Mouse (Mus musculus): ENCODE results near the gene Rcor2. TPM values are rescaled to one million over a fixed set of nuclear protein-coding genes. Genes with fewer than 3 reads are reported as not detected.

Gene Rcor2
- total RNA-seq (2015; ENCODE audit: low replicate concordance) (not detected in 2 replicates), total RNA-seq (2017; ENCODE audit: low replicate concordance) (0.17 TPM in 1 of 2 replicates, not detected in the other)

- ATAC-seq (replicated peaks; ENCODE audit: low FRiP score, poor library complexity, severe bottlenecking): no peak
Observed at GRCm38 (mm10) chr19:7267091-7267741, at the start of gene Rcor2. Gene Rcor2, plus strand, starts transcription at chr19:7267325.

DNA sequence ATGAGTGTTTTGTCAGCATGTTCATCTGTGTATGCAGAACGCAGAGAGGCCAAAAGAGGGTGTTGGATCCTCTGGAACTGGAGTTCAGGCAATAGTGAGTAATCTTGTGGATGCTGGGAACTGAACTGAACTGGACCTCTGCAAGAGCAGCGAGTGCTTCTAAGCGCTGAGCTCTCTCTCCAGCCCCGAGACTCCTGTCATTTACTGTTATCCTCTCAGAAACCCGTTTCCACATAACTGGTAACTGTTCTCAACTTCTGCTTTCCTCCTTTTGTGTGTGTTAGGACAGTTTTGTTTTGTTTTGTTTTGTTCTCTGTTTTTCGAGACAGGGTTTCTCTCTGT lies 49.2 kb upstream of the Rcor2 start:
- ATAC-seq (replicated peaks; ENCODE audit: low FRiP score, poor library complexity, severe bottlenecking): peak; percentile 41

GRCm38 (mm10) chr19:7218753-7219152 lies 48.4 kb upstream of the Rcor2 start:
- ATAC-seq (replicated peaks; ENCODE audit: low FRiP score, poor library complexity, severe bottlenecking): no peak

DNA sequence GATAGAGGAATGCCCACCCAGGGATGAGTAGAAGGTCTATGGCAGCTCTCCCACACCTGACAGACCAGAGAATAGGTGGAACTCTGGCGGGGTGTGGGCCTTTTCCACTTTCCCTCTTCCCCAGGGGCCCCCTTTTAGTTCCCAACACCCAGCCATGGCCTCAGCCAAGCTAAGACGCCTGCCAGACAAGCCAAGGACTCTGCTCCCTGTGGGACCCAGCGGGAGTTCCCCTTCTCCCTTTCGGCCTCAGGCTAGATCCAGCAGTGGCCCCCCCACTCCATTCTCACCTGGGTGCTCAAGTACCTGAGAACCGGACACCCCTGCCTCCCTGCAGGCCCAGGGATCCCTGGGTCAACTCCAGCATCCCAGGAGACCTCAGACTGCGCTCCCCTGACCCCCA lies 44.9 kb upstream of the Rcor2 start:
- no peak for ATAC-seq (replicated peaks; ENCODE audit: low FRiP score, poor library complexity, severe bottlenecking)

GRCm38 (mm10) chr19:7223488-7223887 lies 43.6 kb upstream of the Rcor2 start:
- no peak; the same call in 1 of the 2 replicates for ATAC-seq (replicated peaks; ENCODE audit: low FRiP score, poor library complexity, severe bottlenecking)

- ATAC-seq (replicated peaks; ENCODE audit: low FRiP score, poor library complexity, severe bottlenecking): no peak
Observed at GRCm38 (mm10) chr19:7224253-7224652, 42.9 kb upstream of the Rcor2 start.

DNA sequence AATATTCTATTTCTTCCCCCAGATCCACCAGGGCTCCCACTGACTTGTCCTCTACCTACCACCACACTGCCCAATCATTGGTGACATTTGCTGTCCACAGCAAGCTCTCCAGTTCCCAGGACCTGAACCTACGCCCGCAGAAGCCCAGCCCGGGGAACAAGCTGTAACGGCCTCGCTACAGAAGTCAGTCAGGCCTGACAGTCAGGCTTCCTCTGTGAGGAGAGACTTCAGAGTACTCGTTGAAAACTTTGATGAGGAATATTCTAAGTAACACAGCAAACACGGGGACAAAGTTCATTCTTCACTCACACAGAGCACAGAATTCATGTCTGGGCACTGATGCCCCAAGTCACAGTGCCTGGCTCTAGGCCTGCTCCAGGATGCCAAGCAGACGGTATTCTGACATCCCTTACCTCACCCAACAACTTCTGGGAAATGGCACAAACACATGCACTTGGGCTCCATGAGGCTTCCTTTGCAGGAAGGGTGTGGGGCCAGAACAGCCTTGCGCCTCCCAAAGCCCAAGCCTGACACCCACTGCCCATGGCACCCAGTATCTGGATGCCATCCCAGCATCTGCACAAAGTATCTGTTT lies 41.9 kb upstream of the Rcor2 start:
- no peak for ATAC-seq (replicated peaks; ENCODE audit: low FRiP score, poor library complexity, severe bottlenecking)

GRCm38 (mm10) chr19:7226511-7226914 lies 40.6 kb upstream of the Rcor2 start:
- no peak for ATAC-seq (replicated peaks; ENCODE audit: low FRiP score, poor library complexity, severe bottlenecking)

GRCm38 (mm10) chr19:7234537-7235221 lies 32.4 kb upstream of the Rcor2 start:
- peak; percentile 73 for ATAC-seq (replicated peaks; ENCODE audit: low FRiP score, poor library complexity, severe bottlenecking)

DNA sequence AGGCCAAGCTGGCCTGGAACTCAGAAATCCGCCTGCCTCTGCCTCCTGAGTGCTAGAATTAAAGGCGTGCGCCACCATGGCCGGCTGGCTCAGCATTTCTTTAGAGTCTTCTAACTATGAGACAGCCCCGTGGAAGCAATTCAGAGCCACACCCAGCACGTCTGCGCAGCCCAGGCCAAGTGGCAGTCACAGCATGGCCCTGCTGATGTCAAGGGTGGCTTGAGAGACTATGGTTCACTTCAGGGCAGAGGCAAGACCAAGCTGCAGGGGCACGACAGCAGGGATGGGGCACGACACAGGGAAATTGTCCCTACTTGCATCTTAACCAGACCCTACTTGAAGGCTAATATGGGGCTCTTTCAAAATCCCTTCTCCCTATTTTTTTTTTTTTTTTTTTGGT lies 31.7 kb upstream of the Rcor2 start:
- ATAC-seq (replicated peaks; ENCODE audit: low FRiP score, poor library complexity, severe bottlenecking): no peak

DNA sequence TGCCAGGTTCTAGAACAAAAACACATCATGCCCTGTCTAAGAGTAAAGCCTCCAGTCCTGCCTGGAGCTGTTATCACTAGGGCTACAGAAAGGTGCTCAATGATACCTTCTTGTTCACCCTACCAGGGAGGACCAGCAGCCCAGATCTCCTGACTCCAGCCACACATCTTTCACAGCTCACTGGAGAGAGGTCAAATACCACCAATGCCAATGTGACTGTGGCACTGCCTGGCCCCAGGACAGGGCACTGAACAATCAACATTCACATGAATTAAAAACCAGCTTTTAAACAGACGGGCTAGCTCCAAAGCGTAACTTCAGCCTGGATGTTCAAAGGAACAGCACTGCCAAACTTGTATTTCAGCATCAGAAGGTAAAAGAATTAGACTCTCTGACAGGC lies 31.1 kb upstream of the Rcor2 start:
- ATAC-seq (replicated peaks; ENCODE audit: low FRiP score, poor library complexity, severe bottlenecking): no peak

DNA sequence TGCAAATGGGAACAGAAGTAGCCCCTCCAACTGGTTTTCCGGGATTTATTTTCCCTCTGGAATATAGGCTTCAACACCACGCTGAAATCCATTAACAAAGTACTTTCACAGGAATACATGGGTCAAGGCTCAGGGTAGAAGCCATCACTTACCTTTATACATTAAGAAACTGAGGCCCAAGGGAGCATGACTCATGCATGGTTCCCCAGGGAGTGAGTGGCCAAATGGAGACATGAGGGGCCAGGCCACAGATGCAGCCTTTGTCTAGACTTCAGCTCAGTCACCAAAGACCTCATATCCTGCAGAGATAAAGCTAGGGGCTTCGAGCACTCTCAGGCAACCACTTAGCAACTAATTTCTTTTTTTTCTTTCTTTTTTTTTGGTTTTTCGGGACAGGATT lies 30.4 kb upstream of the Rcor2 start:
- no peak for ATAC-seq (replicated peaks; ENCODE audit: low FRiP score, poor library complexity, severe bottlenecking)

DNA sequence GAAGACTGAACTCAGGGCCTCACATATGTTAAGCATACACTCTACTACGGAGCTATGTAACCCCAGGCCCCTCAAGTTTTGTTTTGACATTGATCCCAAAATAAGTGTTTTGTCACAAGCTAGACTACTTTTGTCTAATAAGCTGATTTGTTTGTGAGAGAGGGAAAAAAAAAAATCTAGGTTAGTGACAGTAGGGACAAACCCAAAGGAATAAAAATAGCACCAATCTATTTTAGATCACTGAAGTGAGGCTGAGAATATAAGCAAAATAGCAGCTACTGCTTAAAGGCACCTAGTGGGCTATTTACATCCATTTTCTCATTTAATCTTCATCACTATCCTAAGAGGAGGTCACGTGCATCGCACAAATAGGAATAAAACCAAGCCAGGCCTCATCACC lies 27.6 kb upstream of the Rcor2 start:
- ATAC-seq (replicated peaks; ENCODE audit: low FRiP score, poor library complexity, severe bottlenecking): no peak

- peak; percentile 24 for ATAC-seq (replicated peaks; ENCODE audit: low FRiP score, poor library complexity, severe bottlenecking)
Observed at GRCm38 (mm10) chr19:7240291-7240690, 26.8 kb upstream of the Rcor2 start.

- ATAC-seq (replicated peaks; ENCODE audit: low FRiP score, poor library complexity, severe bottlenecking): peak; percentile 90
Observed at GRCm38 (mm10) chr19:7240782-7241690, 26.1 kb upstream of the Rcor2 start, which contains the start of gene Naa40. Gene Naa40, minus strand, starts transcription at chr19:7241183.

GRCm38 (mm10) chr19:7246021-7246420 lies 21.1 kb upstream of the Rcor2 start:
- ATAC-seq (replicated peaks; ENCODE audit: low FRiP score, poor library complexity, severe bottlenecking): no peak

GRCm38 (mm10) chr19:7257881-7258280 lies 9.2 kb upstream of the Rcor2 start:
- ATAC-seq (replicated peaks; ENCODE audit: low FRiP score, poor library complexity, severe bottlenecking): no peak

GRCm38 (mm10) chr19:7261476-7261875 lies 5.6 kb upstream of the Rcor2 start:
- no peak for ATAC-seq (replicated peaks; ENCODE audit: low FRiP score, poor library complexity, severe bottlenecking)

DNA sequence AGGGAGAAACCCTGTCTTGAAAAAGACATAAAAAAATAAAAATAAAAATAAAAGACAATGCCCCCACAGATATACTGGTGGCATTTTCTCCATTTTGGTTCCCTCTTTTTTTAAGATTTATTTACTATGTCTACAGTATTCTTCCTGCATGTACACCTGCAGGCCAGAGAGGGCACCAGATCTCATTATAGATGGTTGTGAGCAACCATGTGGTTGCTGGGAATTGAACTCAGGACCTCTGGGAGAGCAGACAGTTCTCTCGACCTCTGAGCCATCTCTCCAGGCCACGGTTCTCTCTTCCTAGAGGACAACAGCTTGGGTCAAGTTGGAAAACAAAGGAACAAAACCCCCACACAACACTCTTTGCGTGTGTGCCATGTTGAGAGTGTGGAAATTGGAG lies 5.2 kb upstream of the Rcor2 start:
- no peak for ATAC-seq (replicated peaks; ENCODE audit: low FRiP score, poor library complexity, severe bottlenecking)

DNA sequence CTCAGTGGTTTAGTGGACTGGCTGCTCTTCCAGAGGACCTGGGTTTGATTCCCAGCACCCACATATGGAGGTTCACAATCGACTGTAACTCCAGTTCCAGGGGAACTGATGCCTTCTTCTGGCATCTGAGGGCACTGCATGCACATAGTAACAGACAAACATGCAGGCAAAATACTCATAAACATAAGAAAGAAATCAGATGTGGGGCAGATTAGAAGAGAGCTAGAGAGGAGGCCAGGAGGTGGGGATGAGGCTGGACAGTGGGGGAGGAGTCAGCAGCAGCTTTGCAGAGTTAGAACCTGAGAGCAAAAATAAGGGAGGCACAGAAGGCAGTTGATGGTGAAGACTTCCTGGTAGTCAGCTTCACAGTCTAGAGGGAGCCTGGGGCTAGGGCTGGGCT lies 4.5 kb upstream of the Rcor2 start:
- no peak for ATAC-seq (replicated peaks; ENCODE audit: low FRiP score, poor library complexity, severe bottlenecking)
